Mouse (Mus musculus) lung, embryonic 15.5 days (tissue): ENCODE results near the gene Sart1. TPM values are rescaled to one million over a fixed set of nuclear protein-coding genes. Genes with fewer than 3 reads are reported as not detected.

Source experiments
- ATAC-seq: fragments of 200-750 bp; cut with Nextera tagmentation; 2 replicates; pipeline ENCODE4 v1.8.0; 2017; ENCODE audit warnings: moderate number of reproducible peaks, borderline replicate concordance; ENCODE audit not compliant: low FRiP score, low TSS enrichment; ENCODE audit errors: extremely low read depth
- H3K27ac ChIP-seq: fragments of 300-500 bp; sonication (generic); 2 replicates; pipeline ENCODE4 v1.5.1; 2015; ENCODE audit warnings: moderate library complexity, mild to moderate bottlenecking, inconsistent platforms
- H3K27me3 ChIP-seq: fragments of 300-500 bp; sonication (generic); 2 replicates; pipeline ENCODE4 v1.6.1; 2015; ENCODE audit warnings: inconsistent platforms
- H3K36me3 ChIP-seq: fragments of 300-500 bp; sonication (generic); 2 replicates; pipeline ENCODE4 v1.6.1; 2015; ENCODE audit warnings: inconsistent platforms
- H3K4me1 ChIP-seq: fragments of 300-500 bp; sonication (generic); 2 replicates; pipeline ENCODE4 v1.6.1; 2015; ENCODE audit warnings: inconsistent platforms
- H3K4me2 ChIP-seq: fragments of 300-500 bp; sonication (generic); 2 replicates; pipeline ENCODE4 v1.6.1; 2015; ENCODE audit warnings: inconsistent platforms, mild to moderate bottlenecking, moderate library complexity
- H3K4me3 ChIP-seq: fragments of 300-500 bp; sonication (generic); 2 replicates; pipeline ENCODE4 v1.5.1; 2015; ENCODE audit warnings: mild to moderate bottlenecking, inconsistent platforms
- H3K9ac ChIP-seq: fragments of 300-500 bp; sonication (generic); 2 replicates; pipeline ENCODE4 v1.6.1; 2015; ENCODE audit warnings: inconsistent platforms
- H3K9me3 ChIP-seq: fragments of 300-500 bp; sonication (generic); 2 replicates; pipeline ENCODE4 v1.6.1; 2016; ENCODE audit warnings: inconsistent platforms
- WGBS: fragments of 180-500 bp; shearing (Covaris S2); methylation state at CpG from one replicate; pipeline ENCODE4 v1.1.7; 2015; 5-methylcytosine and 5-hydroxymethylcytosine counted together
- polyA plus RNA-seq: library from polyadenylated mRNA; unstranded; fragments of >200 nt; fragmentation: Nextera tagmentation; extraction: Ambion mirVana; gene quantifications from 2 replicates; pipeline ENCODE4 v1.2.1, GENCODE M21; 2015

Gene Sart1
- polyA plus RNA-seq, 1 experiment from 2014 or later, result 81.7 TPM

GRCm38 (mm10) chr19:5390416-5390815, 1.9 kb upstream of the Sart1 start:
- Histone ChIP-seq H3K4me3 (peak overlapping the region; percentile 100), H3K9ac (peak overlapping the region; percentile 60; the same call in 1 of the 2 replicates), H3K4me1 (peaks cover 40% of the 10 kb centered on the region), H3K4me2 (peak overlapping the region; percentile 82), H3K9me3 (no peaks in the 10 kb centered on the region), H3K36me3 (0 out of 2 replicates have a peak, but pooled peaks cover 2% of the 10 kb centered on the region), H3K27me3 (no peaks in the 10 kb centered on the region), H3K27ac (no peak overlapping the region)
- no peak for ATAC-seq
- WGBS, result 48% methylated on average over 8 of the region's 8 CpGs

- H3K36me3 ChIP-seq, result peaks cover 9% of the 10 kb centered on the region
- H3K4me1 ChIP-seq, result peaks cover 40% of the 10 kb centered on the region
- H3K27me3 ChIP-seq, result no peaks in the 10 kb centered on the region
- peak overlapping the region; percentile 82 for H3K27ac ChIP-seq
- peak overlapping the region; percentile 60 for H3K9ac ChIP-seq
- H3K4me2 ChIP-seq, result peak overlapping the region; percentile 82
- peak overlapping the region; percentile 100 for H3K4me3 ChIP-seq
- WGBS, result 15% methylated on average over 12 of the region's 12 CpGs
- no peak for ATAC-seq
- no peaks in the 10 kb centered on the region for H3K9me3 ChIP-seq
These were observed 1.1 kb upstream of the Sart1 start for GRCm38 (mm10) chr19:5389647-5390046.

- Histone ChIP-seq H3K9me3 (no peaks in the 10 kb centered on the region), H3K4me1 (peaks cover 40% of the 10 kb centered on the region), H3K4me2 (peak overlapping the region; percentile 82), H3K27ac (peak overlapping the region; percentile 82), H3K27me3 (no peaks in the 10 kb centered on the region), H3K36me3 (peaks cover 26% of the 10 kb centered on the region), H3K4me3 (peak overlapping the region; percentile 100), H3K9ac (peak overlapping the region; percentile 90)
- under 1% methylated on average over 43 of the region's 43 CpGs for WGBS
- ATAC-seq, result peak; percentile 58
These were observed 477 bp downstream of the Sart1 start for GRCm38 (mm10) chr19:5388011-5388441.

- Histone ChIP-seq H3K4me2 (no peak overlapping the region), H3K9me3 (no peaks in the 10 kb centered on the region), H3K4me3 (no peak overlapping the region), H3K4me1 (peaks cover 22% of the 10 kb centered on the region), H3K27me3 (no peaks in the 10 kb centered on the region), H3K36me3 (peaks cover 59% of the 10 kb centered on the region), H3K9ac (no peak overlapping the region), H3K27ac (no peak overlapping the region)
- WGBS, result 90% methylated on average over 8 of the region's 8 CpGs
- no peak for ATAC-seq
These were observed 3.8 kb downstream of the Sart1 start for GRCm38 (mm10) chr19:5384715-5385114.

- Histone ChIP-seq H3K9ac (no peak overlapping the region), H3K36me3 (peaks cover 72% of the 10 kb centered on the region), H3K4me2 (no peak overlapping the region), H3K4me3 (no peak overlapping the region), H3K27ac (no peak overlapping the region), H3K27me3 (no peaks in the 10 kb centered on the region), H3K9me3 (no peaks in the 10 kb centered on the region), H3K4me1 (peaks cover 16% of the 10 kb centered on the region)
- ATAC-seq, result no peak
- 93% methylated on average over 12 of the region's 12 CpGs for WGBS
These were observed 5.2 kb downstream of the Sart1 start for GRCm38 (mm10) chr19:5383326-5383725.

GRCm38 (mm10) chr19:5377446-5377845, 11.1 kb downstream of the Sart1 start:
- Histone ChIP-seq H3K4me2 (no peak overlapping the region), H3K4me3 (no peak overlapping the region), H3K27me3 (no peaks in the 10 kb centered on the region), H3K27ac (no peak overlapping the region), H3K9me3 (no peaks in the 10 kb centered on the region), H3K9ac (no peak overlapping the region), H3K36me3 (peaks cover 61% of the 10 kb centered on the region), H3K4me1 (no peaks in the 10 kb centered on the region)
- ATAC-seq, result no peak
- 90% methylated on average over 1 of the region's 1 CpGs for WGBS

- Histone ChIP-seq H3K9me3 (no peaks in the 10 kb centered on the region), H3K27ac (no peak overlapping the region), H3K36me3 (peaks cover 58% of the 10 kb centered on the region), H3K4me2 (no peak overlapping the region), H3K9ac (no peak overlapping the region), H3K27me3 (no peaks in the 10 kb centered on the region), H3K4me3 (no peak overlapping the region), H3K4me1 (no peaks in the 10 kb centered on the region)
- WGBS, result 61% methylated on average over 4 of the region's 4 CpGs
- ATAC-seq, result no peak
These were observed 13.8 kb downstream of the Sart1 start for GRCm38 (mm10) chr19:5374748-5375147.

- Histone ChIP-seq H3K27ac (no peak overlapping the region), H3K4me3 (no peak overlapping the region), H3K9ac (no peak overlapping the region), H3K9me3 (no peaks in the 10 kb centered on the region), H3K4me2 (no peak overlapping the region), H3K27me3 (no peaks in the 10 kb centered on the region), H3K36me3 (peaks cover 58% of the 10 kb centered on the region), H3K4me1 (no peaks in the 10 kb centered on the region)
- ATAC-seq, result no peak
- WGBS, result 73% methylated on average over 4 of the region's 4 CpGs
These were observed 14.3 kb downstream of the Sart1 start for GRCm38 (mm10) chr19:5374177-5374576.

- Histone ChIP-seq H3K27me3 (no peaks in the 10 kb centered on the region), H3K36me3 (peaks cover 51% of the 10 kb centered on the region)
- no peak for ATAC-seq
These were observed 15.8 kb downstream of the Sart1 start for GRCm38 (mm10) chr19:5372724-5373123.

GRCm38 (mm10) chr19:5370932-5371331, 17.6 kb downstream of the Sart1 start:
- H3K4me3 ChIP-seq, result no peak overlapping the region
- no peaks in the 10 kb centered on the region for H3K9me3 ChIP-seq
- peaks cover 10% of the 10 kb centered on the region for H3K4me1 ChIP-seq
- H3K27ac ChIP-seq, result no peak overlapping the region
- H3K9ac ChIP-seq, result no peak overlapping the region
- no peaks in the 10 kb centered on the region for H3K27me3 ChIP-seq
- H3K36me3 ChIP-seq, result peaks cover 42% of the 10 kb centered on the region
- ATAC-seq, result no peak
- no peak overlapping the region for H3K4me2 ChIP-seq
- 90% methylated on average over 3 of the region's 3 CpGs for WGBS

More at GRCm38 (mm10) chr19:5372724-5373123, 15.8 kb downstream of the Sart1 start:
- 90% methylated on average over 7 of the region's 7 CpGs for WGBS
- no peak overlapping the region for H3K4me2 ChIP-seq
- no peaks in the 10 kb centered on the region for H3K9me3 ChIP-seq
- peaks cover 7% of the 10 kb centered on the region for H3K4me1 ChIP-seq
- no peak overlapping the region for H3K9ac ChIP-seq
- H3K4me3 ChIP-seq, result no peak overlapping the region
- no peak overlapping the region for H3K27ac ChIP-seq

GRCm38 (mm10) chr19:5367455-5367854, 21.0 kb downstream of the Sart1 start:
- peak overlapping the region; percentile 94 for H3K27ac ChIP-seq
- peaks cover 19% of the 10 kb centered on the region for H3K4me1 ChIP-seq
- no peak for ATAC-seq
- H3K27me3 ChIP-seq, result no peaks in the 10 kb centered on the region
- peak overlapping the region; percentile 97 for H3K4me3 ChIP-seq
- 5% methylated on average over 11 of the region's 11 CpGs for WGBS
- no peaks in the 10 kb centered on the region for H3K9me3 ChIP-seq
- H3K9ac ChIP-seq, result peak overlapping the region; percentile 70
- H3K4me2 ChIP-seq, result peak overlapping the region; percentile 94
- peaks cover 52% of the 10 kb centered on the region for H3K36me3 ChIP-seq

GRCm38 (mm10) chr19:5367053-5367359, 21.5 kb downstream of the Sart1 start, which contains the start of gene Banf1:
Gene Banf1 (minus strand): TSS chr19:5367168.
- H3K27me3 ChIP-seq, result no peaks in the 10 kb centered on the region
- no peaks in the 10 kb centered on the region for H3K9me3 ChIP-seq
- WGBS, result under 1% methylated on average over 33 of the region's 33 CpGs
- H3K27ac ChIP-seq, result peak within 1 kb of the TSS; percentile 94
- peak within 1 kb of the TSS; percentile 70 for H3K9ac ChIP-seq
- H3K36me3 ChIP-seq, result peaks cover 48% of the 10 kb centered on the region
- H3K4me3 ChIP-seq, result peak within 1 kb of the TSS; percentile 97
- no peak for ATAC-seq
- H3K4me1 ChIP-seq, result peaks cover 19% of the 10 kb centered on the region
- H3K4me2 ChIP-seq, result peak within 1 kb of the TSS; percentile 94
